Mouse (Mus musculus) heart, postnatal 14 days (tissue): ENCODE measurements at regions not wholly inside any gene's neighbourhood (a gene's known extent, or its start where the extent isn't known, plus 50 kb on each side); places are given as distances from the start of the nearest gene placed in this dataset.

Experiments
- DNase-seq, 2 experiments: peaks; one replicate each; pipeline ENCODE4 v3.0.0; 2021 to 2022
- intact Hi-C: fragments of 180-260 bp; cut with DNase I; formaldehyde crosslinking; loops from one replicate; pipeline ENCODE4 v1.15.1; 2025

DNA sequence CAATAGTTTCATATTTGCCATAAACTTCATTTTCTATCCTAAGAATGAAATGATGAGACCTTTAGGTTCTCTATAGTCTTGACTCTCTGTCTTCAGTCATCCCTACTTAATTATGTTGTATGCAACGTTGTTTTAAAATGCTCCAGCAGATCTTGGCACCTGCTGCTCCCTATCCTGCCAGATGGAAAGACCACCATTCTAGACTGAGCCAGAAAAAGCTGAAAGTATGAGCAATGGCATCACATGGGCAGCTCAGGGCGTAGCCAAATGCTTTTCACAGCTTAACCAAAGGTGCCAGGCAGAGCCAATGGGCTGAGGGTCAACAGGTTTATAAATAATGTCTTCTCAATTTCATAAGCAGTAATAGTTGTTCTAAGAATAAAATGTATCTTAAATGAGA is 190.2 kb upstream of the Cdh20 start:
- no peak for DNase-seq
- intact Hi-C loops: no loop called here

DNA sequence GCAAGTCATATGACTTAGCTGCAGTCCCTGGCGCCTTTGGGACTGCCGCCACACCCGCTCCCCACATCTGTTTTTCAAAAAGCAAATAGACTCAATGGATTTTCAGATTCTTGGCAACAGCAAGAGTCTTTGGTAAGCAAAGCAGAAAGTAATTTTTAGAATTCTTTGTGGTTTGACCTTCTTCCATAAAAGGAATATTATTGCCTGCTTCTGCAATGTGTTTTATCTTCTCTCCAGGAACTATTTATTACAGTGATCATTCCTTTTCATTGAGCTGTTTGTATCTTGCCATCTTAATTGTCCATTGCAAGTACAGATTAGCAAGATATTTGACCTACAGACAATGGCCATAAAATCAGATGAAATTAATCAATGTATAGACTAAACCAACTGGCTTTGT is 184.2 kb upstream of the Cdh20 start:
- intact Hi-C loops: no loop called here
- no peak for DNase-seq

DNA sequence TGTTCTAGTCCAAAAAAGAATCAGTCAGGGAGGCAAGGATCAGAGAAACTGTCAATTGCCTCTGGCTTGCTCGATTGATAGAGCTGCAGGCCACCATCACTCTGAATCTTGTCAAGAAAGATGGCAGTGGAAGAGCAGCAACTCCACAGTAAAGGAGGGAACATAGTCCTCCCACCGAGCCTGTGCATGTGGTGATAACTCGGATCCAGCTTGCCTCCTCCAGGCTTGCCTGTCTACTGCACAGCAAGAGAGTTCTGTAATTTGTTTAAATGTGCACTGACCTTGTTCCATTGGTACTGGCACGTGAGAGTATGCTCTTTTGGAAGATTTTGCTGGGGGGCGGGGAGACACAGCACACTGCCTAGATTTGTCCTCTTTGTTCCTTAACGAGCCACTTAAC is 181.3 kb upstream of the Cdh20 start:
- DNase-seq: no peak

DNA sequence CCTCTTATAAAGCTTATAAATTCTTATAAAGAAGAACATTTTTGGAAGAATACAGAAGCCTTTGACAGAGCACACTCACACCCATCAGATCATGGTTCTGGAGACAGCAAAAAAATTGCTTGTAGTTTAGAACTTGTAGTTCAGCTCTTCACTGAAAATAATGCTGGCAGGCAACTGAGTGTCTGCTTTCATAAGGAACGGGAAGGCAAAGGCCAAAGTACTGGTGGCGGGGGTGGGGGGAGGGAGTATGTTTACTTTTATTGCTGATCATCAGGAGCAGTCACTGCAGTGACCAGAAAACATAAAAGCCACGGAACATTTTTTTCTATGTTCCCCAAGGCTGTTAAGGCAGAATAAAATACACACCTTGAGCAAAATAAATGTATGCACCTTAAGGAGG is 163.0 kb upstream of the Cdh20 start:
- intact Hi-C loops: no loop called here
- no peak for DNase-seq

More for the DNA sequence above, 181.3 kb upstream of the Cdh20 start:
- intact Hi-C loops: no loop called here

DNA sequence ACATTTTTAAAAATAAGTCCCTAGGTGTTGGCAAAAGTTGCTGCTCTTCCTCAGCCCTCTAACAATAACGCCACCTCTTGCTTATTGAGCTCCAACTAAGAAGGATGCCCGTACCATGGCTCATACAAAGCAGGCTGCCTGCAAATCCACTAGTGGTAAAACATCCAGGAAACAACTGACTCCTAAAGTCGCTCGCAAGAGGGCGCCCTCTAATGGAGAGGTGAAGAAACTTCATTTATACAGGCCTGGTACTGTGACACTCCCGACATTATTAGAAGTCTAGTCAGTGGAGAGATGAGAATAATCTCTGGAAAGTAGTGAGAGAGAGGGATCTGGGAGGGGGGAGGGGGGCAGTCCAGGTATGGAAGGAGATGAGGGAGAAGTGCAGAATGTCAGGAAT is 158.9 kb upstream of the Cdh20 start:
- no peak for DNase-seq
- intact Hi-C loops: no loop called here

DNA sequence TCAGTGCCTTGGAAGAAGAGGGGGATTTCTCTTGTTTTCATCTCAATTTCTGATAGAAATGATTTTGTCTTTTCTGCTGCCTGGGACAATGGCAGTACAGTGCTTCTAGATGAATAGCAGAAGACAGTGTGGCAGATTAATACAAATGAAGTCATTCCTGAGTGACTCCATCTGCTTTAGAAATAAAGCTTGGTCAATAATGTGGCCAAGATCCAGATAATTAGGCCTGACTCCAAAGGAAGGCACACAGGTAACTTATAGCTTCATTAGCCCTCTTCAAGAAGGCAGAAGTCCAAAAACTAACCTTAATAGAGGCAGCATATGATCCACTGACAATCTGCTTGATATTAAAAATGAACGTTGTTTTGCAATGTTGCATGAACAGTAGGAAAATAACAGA is 151.0 kb upstream of the Cdh20 start:
- DNase-seq: no peak
- intact Hi-C loops: no loop called here

DNA sequence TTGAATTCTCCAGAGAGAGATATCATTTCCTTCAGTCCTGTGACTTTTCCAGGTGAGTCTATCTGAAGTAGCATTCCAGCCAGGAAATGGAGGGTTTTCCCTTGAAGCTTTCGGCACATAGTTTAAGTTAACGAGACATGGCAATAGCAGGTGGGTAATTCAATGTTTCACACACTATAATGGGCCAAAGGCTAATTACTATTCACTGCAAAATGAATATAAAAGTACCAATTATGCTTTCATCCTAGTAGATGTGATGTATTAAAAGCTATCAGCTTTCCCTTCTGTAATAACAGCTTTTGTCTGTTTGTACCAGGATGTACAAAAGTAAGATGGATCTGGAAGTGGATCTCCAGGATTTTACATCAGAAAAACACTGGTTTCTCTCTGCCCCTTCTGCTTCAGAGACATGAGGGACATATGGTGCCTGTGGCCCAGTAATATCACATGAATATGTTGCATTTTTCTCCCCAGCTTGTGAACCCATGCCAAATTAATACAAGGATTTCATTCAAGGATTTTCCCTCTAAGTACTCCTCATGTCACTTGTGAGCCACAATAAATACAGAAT is 148.4 kb upstream of the Cdh20 start:
- intact Hi-C loops: loop anchor here (10.0 kb wide), 1 partner anchor 325 kb away; no protein-coding TSS in a partner anchor
- DNase-seq: no peak

DNA sequence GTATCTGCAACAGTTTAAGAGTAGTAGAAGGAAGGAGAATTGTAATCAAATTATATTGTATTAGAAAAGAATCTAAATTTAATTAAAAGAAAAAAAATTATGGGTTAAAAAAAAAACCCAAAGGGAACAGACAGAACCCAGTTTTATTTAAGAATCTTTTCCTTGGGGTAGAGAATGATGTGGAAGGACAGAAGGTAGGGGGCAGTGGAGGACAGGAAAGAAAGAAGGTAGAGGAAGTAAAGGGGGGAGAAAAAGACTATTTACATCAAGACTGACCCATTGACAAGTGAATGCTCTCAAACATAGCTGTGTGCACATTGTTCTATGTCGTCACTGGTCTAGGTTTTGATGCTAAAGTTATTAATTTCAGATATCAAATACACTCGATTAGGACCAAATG is 142.8 kb upstream of the Cdh20 start:
- intact Hi-C loops: loop anchor here (10.0 kb wide), 1 partner anchor 319 kb away; no protein-coding TSS in a partner anchor
- DNase-seq: no peak

DNA sequence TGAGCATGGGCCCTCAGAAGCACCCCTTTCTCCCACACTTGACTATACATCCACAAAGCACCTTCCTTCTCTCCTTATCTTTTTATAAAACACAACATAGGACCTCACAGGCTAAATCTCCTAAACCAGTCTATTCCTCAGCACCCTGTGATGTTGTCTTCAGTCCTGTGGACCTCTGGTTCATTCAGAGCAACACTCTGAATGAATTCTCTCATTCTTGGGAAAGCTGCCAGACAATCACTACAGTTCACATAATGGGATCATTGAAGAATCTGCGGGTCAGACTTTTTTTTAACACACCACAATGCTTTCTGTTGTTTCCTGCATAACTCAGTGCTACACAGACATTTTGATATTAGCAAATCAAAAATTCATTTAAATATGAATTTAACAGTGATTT is 115.9 kb upstream of the Cdh20 start:
- intact Hi-C loops: no loop called here

More for the DNA sequence above, 115.9 kb upstream of the Cdh20 start:
- DNase-seq: no peak
